Mouse (Mus musculus): ENCODE data around the gene Gm49394. TPM values are rescaled to one million over a fixed set of nuclear protein-coding genes. Genes with fewer than 3 reads are reported as not detected.
A peak's percentile ranks its signal among the peaks of the same experiment; 100 is the strongest.

Gene Gm49394
- polyA plus RNA-seq, 1 experiment from 2014 or later, result 0.07 TPM

DNA sequence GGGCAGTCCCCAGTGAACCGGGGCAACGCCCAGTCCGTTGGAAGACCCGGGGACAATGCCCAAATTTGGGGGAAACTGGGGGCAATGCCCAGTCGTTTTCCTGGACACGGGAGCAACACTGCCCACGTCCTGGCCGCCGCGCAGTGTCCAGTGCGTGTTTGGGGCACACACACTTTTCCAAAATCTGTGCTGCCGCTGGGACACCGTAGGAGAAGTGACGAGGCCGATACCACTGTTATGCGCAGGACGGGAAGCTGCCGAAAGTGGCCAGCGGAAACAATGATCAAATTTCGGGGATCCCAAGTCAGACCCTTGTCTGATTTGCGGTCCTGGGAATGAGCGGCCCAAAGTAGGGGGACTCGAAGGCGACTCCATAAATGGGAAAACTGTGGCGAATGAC, 8.7 kb downstream of the Gm49394 start:
- peak overlapping the region; percentile 83 for H3K9ac ChIP-seq (replicated peaks; ENCODE audit: low read length)
- peaks cover 33% of the 10 kb centered on the region for H3K4me1 ChIP-seq (ENCODE audit: insufficient read depth, low read length)
- H3K4me2 ChIP-seq (replicated peaks; ENCODE audit: low read depth, low read length), result peak overlapping the region; percentile 75
- no peaks in the 10 kb centered on the region for H3K9me3 ChIP-seq (ENCODE audit: low read length)
- H3K36me3 ChIP-seq (ENCODE audit: insufficient read depth, low read length), result no peaks in the 10 kb centered on the region
- H3K4me3 ChIP-seq (ENCODE audit: low read length), result peak overlapping the region; percentile 63
- peak overlapping the region; percentile 87 for H3K27ac ChIP-seq (ENCODE audit: low read length)
- 2% methylated on average over 25 of the region's 25 CpGs for WGBS
- peaks cover 91% of the 10 kb centered on the region for H3K27me3 ChIP-seq (ENCODE audit: insufficient read depth, low read length)
- no peak for ATAC-seq (ENCODE audit: low FRiP score, low TSS enrichment)

GRCm38 (mm10) chr7:142660651-142660945, 9.1 kb downstream of the Gm49394 start:
- H3K4me1 ChIP-seq (ENCODE audit: insufficient read depth, low read length), result peaks cover 38% of the 10 kb centered on the region
- no peaks in the 10 kb centered on the region for H3K36me3 ChIP-seq (ENCODE audit: insufficient read depth, low read length)
- H3K9me3 ChIP-seq (ENCODE audit: low read length), result no peaks in the 10 kb centered on the region
- under 1% methylated on average over 29 of the region's 29 CpGs for WGBS
- peak overlapping the region; percentile 83 for H3K9ac ChIP-seq (replicated peaks; ENCODE audit: low read length)
- peak overlapping the region; percentile 87 for H3K27ac ChIP-seq (ENCODE audit: low read length)
- H3K4me2 ChIP-seq (replicated peaks; ENCODE audit: low read depth, low read length), result peak overlapping the region; percentile 75
- H3K27me3 ChIP-seq (ENCODE audit: insufficient read depth, low read length), result peaks cover 91% of the 10 kb centered on the region
- ATAC-seq (ENCODE audit: low FRiP score, low TSS enrichment), result no peak
- H3K4me3 ChIP-seq (ENCODE audit: low read length), result peak overlapping the region; percentile 63

GRCm38 (mm10) chr7:142659767-142660650, 9.7 kb downstream of the Gm49394 start:
- peak; percentile 13; the same call in 1 of the 2 replicates for ATAC-seq (ENCODE audit: low FRiP score, low TSS enrichment)
- H3K27me3 ChIP-seq (ENCODE audit: insufficient read depth, low read length), result peaks cover 90% of the 10 kb centered on the region
- under 1% methylated on average over 39 of the region's 43 CpGs for WGBS
- H3K9ac ChIP-seq (replicated peaks; ENCODE audit: low read length), result peak overlapping the region; percentile 83
- H3K9me3 ChIP-seq (ENCODE audit: low read length), result no peaks in the 10 kb centered on the region
- H3K4me2 ChIP-seq (replicated peaks; ENCODE audit: low read depth, low read length), result peak overlapping the region; percentile 75
- peak overlapping the region; percentile 63 for H3K4me3 ChIP-seq (ENCODE audit: low read length)
- H3K4me1 ChIP-seq (ENCODE audit: insufficient read depth, low read length), result peaks cover 44% of the 10 kb centered on the region
- H3K27ac ChIP-seq (ENCODE audit: low read length), result peak overlapping the region; percentile 87
- H3K36me3 ChIP-seq (ENCODE audit: insufficient read depth, low read length), result peaks cover 4% of the 10 kb centered on the region; the same call in 1 of the 2 replicates

DNA sequence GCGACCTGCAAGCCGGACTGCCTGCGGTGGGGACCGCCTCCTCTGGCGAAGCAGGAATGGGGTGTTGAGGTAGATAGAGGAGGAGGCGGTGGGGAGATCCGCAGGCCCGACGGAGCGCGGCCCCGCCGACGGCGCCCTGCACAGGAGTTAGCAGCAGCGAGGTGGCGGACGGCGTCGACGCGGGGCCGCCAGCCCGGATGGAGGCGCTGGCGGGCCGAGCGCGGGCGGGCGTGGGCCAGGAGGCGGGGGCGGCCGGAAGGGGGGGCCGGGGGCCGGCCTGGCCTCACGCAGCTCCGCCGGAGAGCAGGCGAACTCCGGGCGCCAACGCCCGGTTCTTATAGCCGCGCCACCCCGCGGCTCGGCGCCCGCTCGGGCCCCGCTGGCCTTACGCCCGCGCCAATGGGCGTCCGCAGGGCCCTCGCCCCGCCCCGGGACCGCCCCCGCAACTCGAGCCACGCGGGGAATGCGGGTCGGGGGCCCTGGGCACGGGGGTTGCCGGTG, 10.5 kb downstream of the Gm49394 start:
- peaks cover 90% of the 10 kb centered on the region for H3K27me3 ChIP-seq (ENCODE audit: insufficient read depth, low read length)
- H3K4me3 ChIP-seq (ENCODE audit: low read length), result peak overlapping the region; percentile 63
- H3K9me3 ChIP-seq (ENCODE audit: low read length), result no peaks in the 10 kb centered on the region
- 0% methylated on average over 43 of the region's 70 CpGs for WGBS
- peak; percentile 62 for ATAC-seq (ENCODE audit: low FRiP score, low TSS enrichment)
- peak overlapping the region; percentile 83 for H3K9ac ChIP-seq (replicated peaks; ENCODE audit: low read length)
- peak overlapping the region; percentile 75 for H3K4me2 ChIP-seq (replicated peaks; ENCODE audit: low read depth, low read length)
- H3K36me3 ChIP-seq (ENCODE audit: insufficient read depth, low read length), result peaks cover 5% of the 10 kb centered on the region; the same call in 1 of the 2 replicates
- H3K27ac ChIP-seq (ENCODE audit: low read length), result peak overlapping the region; percentile 87
- H3K4me1 ChIP-seq (ENCODE audit: insufficient read depth, low read length), result peaks cover 51% of the 10 kb centered on the region

DNA sequence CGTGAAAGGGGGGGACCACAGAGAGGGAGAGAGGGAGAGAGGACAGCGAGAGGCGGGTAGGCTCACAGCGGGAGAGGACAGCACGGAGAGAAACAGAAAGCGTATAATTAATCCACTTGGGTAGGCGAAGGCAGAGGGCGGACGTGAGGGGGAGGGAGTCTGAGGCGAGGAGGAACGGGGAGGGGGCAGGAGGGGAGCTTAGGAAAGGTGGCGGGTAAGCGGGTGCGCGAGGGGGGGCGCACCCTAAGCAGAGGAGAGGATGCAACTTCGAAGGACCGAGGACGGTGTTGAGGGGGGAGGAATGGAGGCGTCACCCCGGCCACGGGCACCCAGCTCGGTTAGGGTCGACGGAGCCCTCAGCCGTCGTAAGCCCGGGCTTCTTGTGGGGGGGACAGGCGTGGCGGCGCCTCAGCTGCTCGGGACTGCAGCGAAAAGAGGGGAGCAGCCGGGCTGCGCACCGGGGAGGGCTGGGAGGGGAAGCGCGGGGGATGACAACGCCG, 11.0 kb downstream of the Gm49394 start:
- peaks cover 8% of the 10 kb centered on the region; the same call in 1 of the 2 replicates for H3K36me3 ChIP-seq (ENCODE audit: insufficient read depth, low read length)
- peak overlapping the region; percentile 83 for H3K9ac ChIP-seq (replicated peaks; ENCODE audit: low read length)
- peaks cover 90% of the 10 kb centered on the region for H3K27me3 ChIP-seq (ENCODE audit: insufficient read depth, low read length)
- no peaks in the 10 kb centered on the region for H3K9me3 ChIP-seq (ENCODE audit: low read length)
- WGBS, result under 1% methylated on average over 32 of the region's 40 CpGs
- H3K4me1 ChIP-seq (ENCODE audit: insufficient read depth, low read length), result peaks cover 50% of the 10 kb centered on the region
- H3K27ac ChIP-seq (ENCODE audit: low read length), result peak overlapping the region; percentile 87
- peak overlapping the region; percentile 75 for H3K4me2 ChIP-seq (replicated peaks; ENCODE audit: low read depth, low read length)
- peak; percentile 7; the same call in 1 of the 2 replicates for ATAC-seq (ENCODE audit: low FRiP score, low TSS enrichment)
- H3K4me3 ChIP-seq (ENCODE audit: low read length), result peak overlapping the region; percentile 63

DNA sequence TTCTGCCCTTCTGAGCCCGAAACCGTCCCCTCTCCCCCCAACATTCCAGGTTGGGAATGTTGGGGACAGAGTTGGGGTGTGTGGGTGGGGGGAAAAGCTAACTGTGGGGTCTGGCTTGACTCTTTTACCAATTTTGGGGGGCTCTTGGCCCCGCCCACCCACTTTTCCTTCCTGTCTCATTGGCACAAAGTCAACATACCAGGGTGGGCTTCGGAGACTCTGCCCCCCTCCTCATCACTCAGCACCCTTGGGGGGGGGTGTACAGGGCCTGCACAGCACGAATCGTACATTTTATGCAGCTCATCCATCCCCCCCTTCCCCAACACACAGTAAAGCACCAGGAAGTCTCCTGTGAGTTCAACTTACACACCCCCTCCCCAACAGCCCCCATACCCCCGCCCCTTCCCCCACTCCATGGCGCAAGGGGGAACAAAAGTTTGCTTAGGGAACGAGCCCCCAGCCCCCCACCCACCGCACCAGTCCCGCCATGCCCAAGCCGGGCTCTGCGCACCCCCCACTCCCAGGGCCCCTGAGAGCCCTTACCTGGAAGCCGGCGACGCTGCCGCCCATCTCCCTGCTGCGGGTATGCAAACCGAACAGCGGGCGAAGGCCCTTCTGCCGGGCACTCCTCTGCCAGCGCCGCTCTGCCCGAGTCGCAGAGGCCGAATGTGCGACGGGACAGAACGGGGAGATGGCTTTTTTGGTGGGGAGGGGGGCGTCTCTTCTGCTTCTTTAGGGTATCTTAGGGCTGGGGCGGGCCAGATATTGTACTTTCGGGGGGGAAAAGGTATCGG, 11.7 kb downstream of the Gm49394 start:
- H3K4me3 ChIP-seq (ENCODE audit: low read length), result peak overlapping the region; percentile 63
- H3K36me3 ChIP-seq (ENCODE audit: insufficient read depth, low read length), result peaks cover 11% of the 10 kb centered on the region; the same call in 1 of the 2 replicates
- H3K4me1 ChIP-seq (ENCODE audit: insufficient read depth, low read length), result peaks cover 44% of the 10 kb centered on the region
- peak overlapping the region; percentile 75 for H3K4me2 ChIP-seq (replicated peaks; ENCODE audit: low read depth, low read length)
- H3K27me3 ChIP-seq (ENCODE audit: insufficient read depth, low read length), result peaks cover 88% of the 10 kb centered on the region
- peak overlapping the region; percentile 87 for H3K27ac ChIP-seq (ENCODE audit: low read length)
- no peaks in the 10 kb centered on the region for H3K9me3 ChIP-seq (ENCODE audit: low read length)
- H3K9ac ChIP-seq (replicated peaks; ENCODE audit: low read length), result peak overlapping the region; percentile 83
- under 1% methylated on average over 34 of the region's 34 CpGs for WGBS
- no peak for ATAC-seq (ENCODE audit: low FRiP score, low TSS enrichment)

- Histone ChIP-seq H3K36me3 (ENCODE audit: insufficient read depth, low read length) (peaks cover 13% of the 10 kb centered on the region; the same call in 1 of the 2 replicates), H3K27ac (ENCODE audit: low read length) (peak overlapping the region; percentile 87), H3K4me2 (replicated peaks; ENCODE audit: low read depth, low read length) (peak overlapping the region; percentile 75), H3K9ac (replicated peaks; ENCODE audit: low read length) (peak overlapping the region; percentile 83), H3K4me3 (ENCODE audit: low read length) (peak overlapping the region; percentile 63), H3K9me3 (ENCODE audit: low read length) (no peaks in the 10 kb centered on the region), H3K4me1 (ENCODE audit: insufficient read depth, low read length) (peaks cover 44% of the 10 kb centered on the region), H3K27me3 (ENCODE audit: insufficient read depth, low read length) (peaks cover 84% of the 10 kb centered on the region)
- peak; percentile 9 for ATAC-seq (ENCODE audit: low FRiP score, low TSS enrichment)
- WGBS, result 3% methylated on average over 7 of the region's 9 CpGs
Measured at GRCm38 (mm10) chr7:142657341-142657791, 12.4 kb downstream of the Gm49394 start.

DNA sequence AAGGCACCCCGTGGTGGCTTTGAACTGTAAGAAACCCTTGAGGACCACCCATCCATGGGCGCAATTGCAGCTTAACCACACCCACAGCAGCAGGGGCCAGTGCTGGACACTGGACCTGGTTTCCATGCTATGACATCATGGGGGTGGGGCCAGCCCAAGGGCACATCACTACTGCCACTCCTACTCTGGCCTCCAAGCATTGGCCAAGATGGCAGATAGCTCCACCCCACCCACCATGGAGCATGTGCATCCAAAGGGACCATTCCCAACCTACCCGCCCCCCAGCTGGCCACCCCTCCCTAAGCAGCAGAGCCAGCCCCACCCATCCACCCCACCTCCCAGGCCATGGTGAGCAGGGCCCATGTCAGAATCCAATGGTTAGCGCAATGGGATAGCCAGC, 13.7 kb downstream of the Gm49394 start:
- Histone ChIP-seq H3K9me3 (ENCODE audit: low read length) (no peaks in the 10 kb centered on the region), H3K4me3 (ENCODE audit: low read length) (peak overlapping the region; percentile 63), H3K4me2 (replicated peaks; ENCODE audit: low read depth, low read length) (peak overlapping the region; percentile 65), H3K27ac (ENCODE audit: low read length) (no peak overlapping the region), H3K9ac (replicated peaks; ENCODE audit: low read length) (peak overlapping the region; percentile 71; the same call in 1 of the 2 replicates), H3K36me3 (ENCODE audit: insufficient read depth, low read length) (peaks cover 19% of the 10 kb centered on the region; the same call in 1 of the 2 replicates), H3K27me3 (ENCODE audit: insufficient read depth, low read length) (peaks cover 78% of the 10 kb centered on the region), H3K4me1 (ENCODE audit: insufficient read depth, low read length) (peaks cover 44% of the 10 kb centered on the region)
- WGBS, result 28% methylated on average over 4 of the region's 4 CpGs
- ATAC-seq (ENCODE audit: low FRiP score, low TSS enrichment), result peak; percentile 40; the same call in 1 of the 2 replicates

GRCm38 (mm10) chr7:142655633-142656032, 14.1 kb downstream of the Gm49394 start:
- Histone ChIP-seq H3K4me1 (ENCODE audit: insufficient read depth, low read length) (peaks cover 44% of the 10 kb centered on the region), H3K9ac (replicated peaks; ENCODE audit: low read length) (peak overlapping the region; percentile 58), H3K4me2 (replicated peaks; ENCODE audit: low read depth, low read length) (peak overlapping the region; percentile 65), H3K27me3 (ENCODE audit: insufficient read depth, low read length) (peaks cover 74% of the 10 kb centered on the region), H3K36me3 (ENCODE audit: insufficient read depth, low read length) (peaks cover 19% of the 10 kb centered on the region; the same call in 1 of the 2 replicates), H3K27ac (ENCODE audit: low read length) (no peak overlapping the region), H3K9me3 (ENCODE audit: low read length) (no peaks in the 10 kb centered on the region), H3K4me3 (ENCODE audit: low read length) (peak overlapping the region; percentile 63)
- no peak for ATAC-seq (ENCODE audit: low FRiP score, low TSS enrichment)
- WGBS, result 9% methylated on average over 11 of the region's 11 CpGs

All from kidney, embryonic 16.5 days (tissue).